Mouse (Mus musculus) heart, embryonic 11.5 days (tissue): ENCODE measurements around the gene Mtmr10. TPM values are rescaled to one million over a fixed set of nuclear protein-coding genes. Genes with fewer than 3 reads are reported as not detected.

Experiments used
- ATAC-seq: fragments of 200-750 bp; cut with Nextera tagmentation; replicated peaks from 2 replicates; pipeline ENCODE4 v1.8.0; 2017; ENCODE audit warnings: moderate library complexity; ENCODE audit not compliant: insufficient number of reproducible peaks, low FRiP score, low TSS enrichment
- H3K27ac ChIP-seq: fragments of 300-500 bp; sonication (generic); 2 replicates; pipeline ENCODE4 v1.5.1; 2014; ENCODE audit warnings: mild to moderate bottlenecking, low read depth, low read length
- H3K27me3 ChIP-seq: fragments of 300-500 bp; sonication (generic); 2 replicates; pipeline ENCODE4 v1.6.1; 2014; ENCODE audit warnings: mild to moderate bottlenecking, low read length, mixed read lengths; ENCODE audit not compliant: control insufficient read depth, insufficient read depth
- H3K36me3 ChIP-seq: fragments of 300-500 bp; sonication (generic); 2 replicates; pipeline ENCODE4 v1.6.1; 2014; ENCODE audit warnings: mild to moderate bottlenecking, low read length, moderate library complexity, mixed read lengths; ENCODE audit not compliant: control insufficient read depth, insufficient read depth
- H3K4me1 ChIP-seq: fragments of 300-500 bp; sonication (generic); 2 replicates; pipeline ENCODE4 v1.6.1; 2014; ENCODE audit warnings: low read length; ENCODE audit not compliant: control insufficient read depth, insufficient read depth
- H3K4me2 ChIP-seq: fragments of 300-500 bp; sonication (generic); 2 replicates; pipeline ENCODE4 v1.6.1; 2014; ENCODE audit warnings: mild to moderate bottlenecking, moderate library complexity
- H3K4me3 ChIP-seq: fragments of 300-500 bp; sonication (generic); 2 replicates; pipeline ENCODE4 v1.5.1; 2014; ENCODE audit warnings: low read depth, low read length
- H3K9ac ChIP-seq: fragments of 300-500 bp; sonication (generic); 2 replicates; pipeline ENCODE4 v1.6.1; 2014; ENCODE audit warnings: mild to moderate bottlenecking, low read depth, low read length, moderate library complexity
- H3K9me3 ChIP-seq: fragments of 300-500 bp; sonication (generic); replicated peaks from 2 replicates; pipeline ENCODE4 v1.6.1; 2016; ENCODE audit warnings: low read length; ENCODE audit not compliant: control insufficient read depth
- WGBS: fragments of 180-500 bp; shearing (Covaris S2); extraction: QIAGEN DNeasy Blood & Tissue Kit; methylation state at CpG from one replicate; pipeline ENCODE4 v1.1.7; 2014; ENCODE audit not compliant: insufficient replicate concordance; 5-methylcytosine and 5-hydroxymethylcytosine counted together
- polyA plus RNA-seq: library from polyadenylated mRNA; unstranded; fragments of >200 nt; fragmentation: Nextera tagmentation; extraction: Ambion mirVana; gene quantifications from 2 replicates; pipeline ENCODE4 v1.2.1, GENCODE M21; 2014

The Mtmr10 gene
- polyA plus RNA-seq, 1 experiment from 2014 or later: 7.2 TPM

DNA sequence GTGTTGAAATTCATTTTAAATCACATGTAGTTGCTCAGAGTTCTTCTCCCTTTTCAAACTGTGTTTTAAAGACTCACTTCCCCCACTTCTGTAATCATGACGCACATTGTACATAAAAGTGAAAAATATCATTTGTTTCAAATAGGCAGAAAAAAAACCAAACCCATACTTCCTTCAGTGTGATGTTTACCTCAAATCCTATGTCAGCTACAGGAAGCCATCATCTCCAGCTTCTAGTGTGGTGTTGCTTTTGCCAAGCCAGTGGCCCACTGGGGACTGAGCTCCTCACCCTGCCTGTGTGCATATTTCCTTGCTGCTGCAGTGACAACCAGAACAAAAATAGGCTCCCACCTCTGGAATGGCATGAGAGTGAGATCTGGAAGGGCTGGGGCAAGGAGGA lies 39.1 kb upstream of the Mtmr10 start:
- no peak overlapping the region for H3K4me2 ChIP-seq
- H3K27me3 ChIP-seq: no peaks in the 10 kb centered on the region
- WGBS: 81% methylated on average over 1 of the region's 1 CpGs
- no peak overlapping the region for H3K4me3 ChIP-seq
- no peak overlapping the region for H3K27ac ChIP-seq
- no peak overlapping the region for H3K9ac ChIP-seq
- no peaks in the 10 kb centered on the region for H3K36me3 ChIP-seq
- no peak for ATAC-seq
- H3K4me1 ChIP-seq: no peaks in the 10 kb centered on the region; the same call in 1 of the 2 replicates
- no peaks in the 10 kb centered on the region for H3K9me3 ChIP-seq

DNA sequence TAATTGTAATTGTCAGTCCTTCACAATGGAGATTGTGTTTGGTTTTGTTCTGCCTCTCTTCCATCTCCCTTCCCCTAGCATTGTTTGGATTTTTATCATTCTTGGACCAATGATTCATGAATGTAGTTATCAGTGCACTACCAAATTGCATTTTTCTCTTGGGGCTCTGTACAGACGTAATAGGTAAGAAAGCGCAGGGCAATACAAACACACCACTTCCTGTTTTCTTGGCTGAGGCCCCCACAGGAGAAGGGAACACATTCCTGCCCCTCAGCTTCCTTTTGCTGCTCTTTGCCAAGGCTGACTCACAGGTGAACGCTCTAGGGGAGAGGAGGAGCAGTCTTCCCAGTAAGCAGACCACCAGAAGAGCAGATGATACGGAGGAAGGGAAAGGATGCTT lies 37.7 kb upstream of the Mtmr10 start:
- H3K4me1 ChIP-seq: no peaks in the 10 kb centered on the region; the same call in 1 of the 2 replicates
- no peak overlapping the region for H3K4me3 ChIP-seq
- 46% methylated on average over 4 of the region's 4 CpGs for WGBS
- H3K9me3 ChIP-seq: no peaks in the 10 kb centered on the region
- no peak overlapping the region for H3K27ac ChIP-seq
- H3K36me3 ChIP-seq: no peaks in the 10 kb centered on the region
- H3K27me3 ChIP-seq: no peaks in the 10 kb centered on the region
- H3K9ac ChIP-seq: no peak overlapping the region
- no peak for ATAC-seq
- no peak overlapping the region for H3K4me2 ChIP-seq

DNA sequence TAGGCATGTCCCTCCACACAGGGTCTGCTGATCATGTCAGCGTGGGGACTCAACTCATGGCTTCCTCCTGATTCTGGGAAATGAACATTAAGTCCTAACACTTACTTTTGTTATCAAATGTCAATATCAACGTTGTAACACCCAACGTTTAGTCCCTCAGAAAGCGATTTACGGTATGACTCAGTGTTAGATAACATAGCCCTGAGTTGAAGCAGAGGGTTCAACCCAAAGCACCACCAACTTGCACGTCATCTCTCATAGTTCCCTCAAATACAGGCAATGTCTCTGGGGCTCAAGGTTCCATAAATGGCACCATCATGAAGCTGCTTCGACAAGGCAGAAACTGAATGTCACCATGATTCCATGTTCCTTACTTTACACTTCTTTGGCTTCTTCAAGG lies 37.0 kb upstream of the Mtmr10 start:
- H3K27me3 ChIP-seq: no peaks in the 10 kb centered on the region
- ATAC-seq: no peak
- no peak overlapping the region for H3K9ac ChIP-seq
- 85% methylated on average over 7 of the region's 7 CpGs for WGBS
- H3K4me3 ChIP-seq: no peak overlapping the region
- no peak overlapping the region for H3K4me2 ChIP-seq
- no peaks in the 10 kb centered on the region; the same call in 1 of the 2 replicates for H3K4me1 ChIP-seq
- no peak overlapping the region for H3K27ac ChIP-seq
- H3K9me3 ChIP-seq: no peaks in the 10 kb centered on the region
- no peaks in the 10 kb centered on the region for H3K36me3 ChIP-seq

DNA sequence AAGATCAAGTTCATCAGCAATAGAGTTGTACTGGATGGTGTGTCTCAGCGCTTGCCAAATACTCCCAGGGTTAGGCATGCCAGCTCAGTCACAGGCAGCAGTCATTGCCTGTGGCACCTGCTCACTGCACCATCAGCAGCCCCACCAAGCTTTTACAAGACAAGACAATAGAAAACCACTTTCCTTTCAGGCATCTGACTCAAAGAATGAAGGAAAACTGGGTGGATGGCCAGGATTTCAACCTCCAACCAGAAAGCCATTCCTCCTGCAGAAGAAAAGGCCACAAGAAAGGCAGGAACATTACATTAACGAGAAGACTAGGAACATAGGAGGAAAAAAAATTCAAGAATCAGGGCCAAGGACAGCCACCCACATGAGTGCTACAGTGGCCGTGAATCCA lies 33.7 kb upstream of the Mtmr10 start:
- Histone ChIP-seq H3K9ac (no peak overlapping the region), H3K36me3 (no peaks in the 10 kb centered on the region), H3K4me2 (no peak overlapping the region), H3K4me3 (no peak overlapping the region), H3K27ac (no peak overlapping the region), H3K9me3 (no peaks in the 10 kb centered on the region), H3K27me3 (no peaks in the 10 kb centered on the region), H3K4me1 (no peaks in the 10 kb centered on the region; the same call in 1 of the 2 replicates)
- no peak for ATAC-seq
- 79% methylated on average over 3 of the region's 3 CpGs for WGBS

DNA sequence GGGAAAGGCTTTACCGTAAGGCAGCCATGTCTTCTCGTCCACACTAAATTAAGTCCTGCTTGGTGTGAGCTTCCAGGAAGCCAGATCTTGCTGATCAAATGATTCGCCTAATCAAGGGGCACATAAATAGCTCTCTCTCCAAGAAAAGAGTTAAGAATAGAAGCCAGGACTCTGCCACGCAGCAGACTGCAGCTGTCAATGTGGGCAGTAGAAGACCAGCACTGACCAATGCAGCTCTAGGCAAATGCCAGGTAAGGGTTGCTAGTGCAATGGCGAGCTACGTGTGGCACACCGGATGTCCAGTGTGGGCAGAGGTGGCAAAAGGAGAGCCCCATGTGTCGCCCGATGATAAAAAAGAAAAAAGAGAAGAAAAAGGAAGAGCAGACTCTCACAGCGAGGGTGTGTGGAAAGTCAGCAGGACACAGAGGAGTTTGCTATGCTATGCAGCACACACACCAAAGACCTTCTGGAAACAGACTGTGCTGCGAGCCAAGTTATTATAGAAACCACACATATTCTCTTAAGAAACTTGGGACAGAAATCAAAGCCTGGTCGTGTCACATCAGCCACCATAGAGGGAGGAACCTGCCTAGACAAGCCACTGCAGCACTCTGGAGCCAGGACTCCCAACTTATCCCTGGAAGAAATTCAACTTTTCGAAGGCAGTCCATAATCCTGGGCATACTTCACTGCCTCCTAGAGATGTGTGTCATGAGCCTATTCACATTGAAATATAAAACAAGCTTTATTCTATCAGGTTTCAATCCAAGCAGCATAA lies 21.8 kb upstream of the Mtmr10 start:
- no peak overlapping the region for H3K27ac ChIP-seq

DNA sequence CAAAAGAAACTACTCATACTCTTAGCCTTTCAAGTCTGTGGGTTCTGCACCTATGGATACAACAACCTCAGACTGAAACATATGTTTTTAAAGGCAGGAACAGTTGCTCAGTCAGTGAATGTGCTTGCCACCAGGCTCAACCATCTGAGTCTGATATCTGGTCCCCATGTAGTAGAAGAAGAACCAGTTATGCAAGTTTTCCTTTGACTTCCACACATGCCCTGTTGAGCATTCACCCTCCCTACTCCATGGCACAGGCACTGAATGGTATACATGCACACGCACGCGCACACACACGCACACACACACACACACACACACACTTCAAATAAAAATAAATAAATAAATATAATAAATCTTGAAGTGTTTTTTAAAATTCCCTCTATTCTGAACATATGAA lies 20.9 kb upstream of the Mtmr10 start:
- H3K4me3 ChIP-seq: no peak overlapping the region
- H3K4me1 ChIP-seq: no peaks in the 10 kb centered on the region
- H3K27ac ChIP-seq: no peak overlapping the region
- H3K9me3 ChIP-seq: no peaks in the 10 kb centered on the region
- H3K27me3 ChIP-seq: peaks cover 23% of the 10 kb centered on the region
- H3K9ac ChIP-seq: no peak overlapping the region
- WGBS: 94% methylated on average over 4 of the region's 4 CpGs
- no peak overlapping the region for H3K4me2 ChIP-seq
- H3K36me3 ChIP-seq: no peaks in the 10 kb centered on the region
- ATAC-seq: no peak

More for the DNA sequence above, 21.8 kb upstream of the Mtmr10 start:
- ATAC-seq: no peak
- H3K9me3 ChIP-seq: no peaks in the 10 kb centered on the region
- H3K36me3 ChIP-seq: no peaks in the 10 kb centered on the region
- WGBS: 81% methylated on average over 13 of the region's 13 CpGs
- H3K27me3 ChIP-seq: peaks cover 23% of the 10 kb centered on the region
- H3K4me1 ChIP-seq: no peaks in the 10 kb centered on the region
- H3K4me2 ChIP-seq: no peak overlapping the region
- no peak overlapping the region for H3K4me3 ChIP-seq
- H3K9ac ChIP-seq: no peak overlapping the region

DNA sequence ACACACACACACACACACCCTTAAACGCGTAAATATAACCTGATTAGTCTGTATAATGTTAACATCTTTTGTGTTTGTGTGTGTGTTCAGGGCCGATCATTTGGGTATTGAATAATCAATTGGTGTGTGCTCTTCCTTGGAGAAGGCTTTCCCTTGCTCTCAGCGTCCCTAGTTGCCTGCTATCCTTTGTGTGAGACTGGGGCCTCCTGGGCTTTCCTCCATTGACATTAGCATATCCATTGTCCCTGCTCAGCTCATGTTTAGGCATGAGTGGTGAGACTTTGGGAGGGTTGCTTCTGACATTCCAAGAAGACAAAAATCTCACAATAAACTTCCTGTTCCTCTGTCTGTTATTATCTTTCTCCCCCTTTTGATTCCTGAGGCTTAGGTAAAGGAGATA lies 15.5 kb upstream of the Mtmr10 start:
- no peaks in the 10 kb centered on the region for H3K9me3 ChIP-seq
- ATAC-seq: no peak
- H3K9ac ChIP-seq: no peak overlapping the region
- 44% methylated on average over 4 of the region's 4 CpGs for WGBS
- H3K27ac ChIP-seq: no peak overlapping the region
- H3K36me3 ChIP-seq: no peaks in the 10 kb centered on the region
- no peak overlapping the region for H3K4me2 ChIP-seq
- no peak overlapping the region for H3K4me3 ChIP-seq
- no peaks in the 10 kb centered on the region for H3K4me1 ChIP-seq
- peaks cover 23% of the 10 kb centered on the region for H3K27me3 ChIP-seq

DNA sequence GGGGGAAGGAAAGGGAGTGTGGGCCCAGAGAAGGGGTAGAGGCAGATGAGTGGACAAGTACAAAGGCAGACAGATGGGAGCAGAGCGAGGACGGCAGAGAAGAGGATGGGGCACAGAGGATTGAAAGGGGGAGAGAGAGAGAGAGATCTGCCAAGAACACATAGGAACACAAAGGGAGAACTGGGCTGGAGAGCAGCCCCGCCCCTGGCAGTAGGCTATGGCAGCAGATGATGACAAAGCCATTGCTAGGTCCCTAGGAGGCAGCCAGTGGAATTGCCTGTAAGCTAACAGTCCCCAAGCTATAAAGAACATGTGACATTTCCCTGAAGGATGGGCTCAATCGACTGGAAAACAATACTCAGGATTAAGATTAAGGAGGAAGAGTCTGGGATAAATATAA lies 11.9 kb upstream of the Mtmr10 start:
- H3K9me3 ChIP-seq: no peaks in the 10 kb centered on the region
- no peaks in the 10 kb centered on the region for H3K27me3 ChIP-seq
- no peak overlapping the region for H3K9ac ChIP-seq
- H3K4me3 ChIP-seq: no peak overlapping the region
- ATAC-seq: no peak
- H3K4me1 ChIP-seq: no peaks in the 10 kb centered on the region
- H3K36me3 ChIP-seq: no peaks in the 10 kb centered on the region
- WGBS: 72% methylated on average over 4 of the region's 4 CpGs
- no peak overlapping the region for H3K27ac ChIP-seq
- H3K4me2 ChIP-seq: no peak overlapping the region

DNA sequence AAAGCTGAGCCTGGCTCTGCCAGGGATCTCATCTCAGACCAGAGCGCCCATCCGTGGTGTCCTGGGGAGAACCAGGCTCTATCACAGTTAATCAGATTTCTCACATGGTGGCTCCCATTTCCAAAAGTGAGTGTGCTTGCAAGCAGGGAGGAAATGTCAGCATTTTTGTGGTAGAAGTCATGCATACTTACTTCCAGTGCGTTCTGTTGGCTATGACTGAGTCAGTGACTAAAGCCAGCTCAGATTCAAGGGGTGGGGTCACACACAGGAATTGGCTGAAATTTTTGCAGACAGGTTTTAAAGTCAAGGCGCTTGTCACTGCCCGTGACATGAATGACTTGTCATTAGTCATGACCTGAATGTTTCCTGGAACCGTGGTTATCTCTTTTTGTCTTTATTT lies 10.5 kb upstream of the Mtmr10 start:
- no peaks in the 10 kb centered on the region for H3K36me3 ChIP-seq
- H3K4me3 ChIP-seq: no peak overlapping the region
- H3K27ac ChIP-seq: no peak overlapping the region
- WGBS: 39% methylated on average over 6 of the region's 6 CpGs
- H3K4me2 ChIP-seq: no peak overlapping the region
- no peak overlapping the region for H3K9ac ChIP-seq
- H3K27me3 ChIP-seq: no peaks in the 10 kb centered on the region
- no peak for ATAC-seq
- H3K9me3 ChIP-seq: no peaks in the 10 kb centered on the region
- H3K4me1 ChIP-seq: no peaks in the 10 kb centered on the region
